Mouse (Mus musculus) myocyte (in vitro differentiated cells): ENCODE data around the gene Ptprt. TPM values are rescaled to one million over a fixed set of nuclear protein-coding genes. Genes with fewer than 3 reads are reported as not detected.

Source experiments
- H3K27me3 ChIP-seq: one replicate; pipeline ENCODE4 v1.6.1; 2011; ENCODE audit not compliant: control insufficient read depth, insufficient read depth, insufficient read length
- H3K36me3 ChIP-seq: one replicate; pipeline ENCODE4 v1.6.1; 2011; ENCODE audit not compliant: control insufficient read depth, insufficient read depth
- H3K4me2 ChIP-seq: one replicate; pipeline ENCODE4 v1.6.1; 2011; ENCODE audit warnings: low read depth, control low read depth
- H3K4me3 ChIP-seq: one replicate; pipeline ENCODE4 v1.5.1; 2011; ENCODE audit warnings: mild to moderate bottlenecking, control low read depth, moderate library complexity
- H3K79me2 ChIP-seq: one replicate; pipeline ENCODE4 v1.6.1; 2011; ENCODE audit not compliant: control insufficient read depth, insufficient read depth
- H3ac ChIP-seq: one replicate; pipeline ENCODE4 v1.6.1; 2011; ENCODE audit not compliant: control insufficient read depth, insufficient read length
- CEBPB ChIP-seq: IDR thresholded peaks from 2 replicates; pipeline ENCODE4 v1.6.1; 2011; ENCODE audit warnings: mild to moderate bottlenecking, moderate library complexity; ENCODE audit not compliant: poor library complexity, insufficient read depth, severe bottlenecking
- E2F4 ChIP-seq: IDR thresholded peaks from one replicate; pipeline ENCODE4 v1.6.1; 2011; ENCODE audit warnings: mild to moderate bottlenecking, control low read depth, moderate library complexity; ENCODE audit not compliant: insufficient read depth
- MAX ChIP-seq: IDR thresholded peaks from one replicate; pipeline ENCODE4 v1.6.1; 2011; ENCODE audit warnings: low read depth, mild to moderate bottlenecking, control low read depth
- MYOD1 ChIP-seq, 3 experiments: IDR thresholded peaks; one replicate each; pipeline ENCODE4 v1.6.1; 2011; ENCODE audit warnings: control low read depth in 2 of 3, low read depth in 2 of 3, mild to moderate bottlenecking in 2 of 3, moderate library complexity in 1 of 3; ENCODE audit not compliant: insufficient read length in 2 of 3, control insufficient read depth in 1 of 3
- MYOG ChIP-seq, 3 experiments: IDR thresholded peaks; one replicate each; pipeline ENCODE4 v1.6.1; 2011; ENCODE audit warnings: control low read depth in 2 of 3, low read depth in 2 of 3, mild to moderate bottlenecking in 2 of 3; ENCODE audit not compliant: insufficient read length in 2 of 3, control insufficient read depth in 1 of 3, insufficient read depth in 1 of 3
- POLR2A ChIP-seq: IDR thresholded peaks from one replicate; pipeline ENCODE4 v1.6.1; 2011; ENCODE audit warnings: low read depth, mild to moderate bottlenecking, control low read depth, moderate library complexity; ENCODE audit not compliant: insufficient read length
- POLR2AphosphoS2 ChIP-seq: IDR thresholded peaks from one replicate; pipeline ENCODE4 v1.6.1; 2011; ENCODE audit warnings: low read depth, control low read depth; ENCODE audit not compliant: insufficient read length
- REST ChIP-seq: IDR thresholded peaks from one replicate; pipeline ENCODE4 v1.6.1; 2011; ENCODE audit warnings: mild to moderate bottlenecking, control low read depth, moderate library complexity; ENCODE audit not compliant: insufficient read depth, insufficient read length
- SRF ChIP-seq: IDR thresholded peaks from one replicate; pipeline ENCODE4 v1.6.1; 2011; ENCODE audit warnings: low read depth; ENCODE audit not compliant: control insufficient read depth, insufficient read length
- TCF12 ChIP-seq: IDR thresholded peaks from one replicate; pipeline ENCODE4 v1.6.1; 2011; ENCODE audit warnings: mild to moderate bottlenecking, control low read depth; ENCODE audit not compliant: poor library complexity, insufficient read depth, severe bottlenecking
- TCF3 ChIP-seq: IDR thresholded peaks from one replicate; pipeline ENCODE4 v1.6.1; 2011; ENCODE audit warnings: low read depth, control low read depth; ENCODE audit not compliant: insufficient read length
- USF1 ChIP-seq: IDR thresholded peaks from one replicate; pipeline ENCODE4 v1.6.1; 2011; ENCODE audit warnings: low read depth, mild to moderate bottlenecking, control low read depth, moderate library complexity
- polyA plus RNA-seq: library from polyadenylated mRNA; unstranded; fragments of >200 nt; fragmentation: generic; extraction: Trizol; gene quantifications from one replicate; pipeline ENCODE4 v1.2.1, GENCODE M21; 2012; ENCODE audit warnings: missing spikeins

Gene Ptprt
- polyA plus RNA-seq, 1 experiment: 0.08 TPM

DNA sequence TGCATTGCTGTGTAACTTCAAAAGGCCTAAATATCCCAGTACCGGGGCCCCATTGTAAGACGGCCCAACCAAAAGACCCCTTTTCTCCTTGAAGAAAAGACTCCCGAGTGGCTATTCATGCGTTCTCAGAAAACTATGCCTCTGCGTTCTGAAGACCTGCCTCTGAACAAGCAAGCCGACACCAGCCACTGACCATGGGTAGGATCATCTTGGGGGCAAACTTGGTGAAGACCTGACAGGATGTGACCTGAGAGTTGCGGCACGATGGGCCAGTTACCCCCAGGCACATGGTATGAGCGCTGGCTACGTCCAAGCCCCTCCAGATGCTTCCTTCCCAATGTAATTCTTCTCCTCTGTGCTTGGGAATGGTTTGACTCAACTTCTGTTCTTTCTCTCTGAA is 153.3 kb downstream of the Ptprt start:
- Histone ChIP-seq H3K4me2 (no peak overlapping the region), H3K79me2 (no peaks in the 10 kb centered on the region), H3ac (no peak overlapping the region), H3K4me3 (no peak overlapping the region), H3K27me3 (no peaks in the 10 kb centered on the region), H3K36me3 (no peaks in the 10 kb centered on the region)
- no peak for TF ChIP-seq USF1
- TF ChIP-seq POLR2AphosphoS2: no peak
- TF ChIP-seq MYOD1 (IDR thresholded peaks at IDR 0.05; ENCODE audit: control insufficient read depth in 1 of 3, insufficient read length in 2 of 3, low read depth in 2 of 3): no peak
- no peak for TF ChIP-seq REST
- TF ChIP-seq SRF: no peak
- TF ChIP-seq E2F4: no peak
- no peak for TF ChIP-seq MYOG (IDR thresholded peaks at IDR 0.05; ENCODE audit: control insufficient read depth in 1 of 3, insufficient read depth in 1 of 3, insufficient read length in 2 of 3, low read depth in 2 of 3)
- TF ChIP-seq MAX: no peak
- no peak for TF ChIP-seq TCF12
- no peak for TF ChIP-seq TCF3
- no peak for TF ChIP-seq CEBPB
- no peak for TF ChIP-seq POLR2A

GRCm38 (mm10) chr2:162504850-162505249 is 156.1 kb downstream of the Ptprt start:
- Histone ChIP-seq H3K27me3 (no peaks in the 10 kb centered on the region), H3K36me3 (no peaks in the 10 kb centered on the region), H3ac (no peak overlapping the region), H3K4me3 (no peak overlapping the region), H3K4me2 (no peak overlapping the region), H3K79me2 (no peaks in the 10 kb centered on the region)
- TF ChIP-seq POLR2A: no peak
- no peak for TF ChIP-seq TCF12
- no peak for TF ChIP-seq MYOG (IDR thresholded peaks at IDR 0.05; ENCODE audit: control insufficient read depth in 1 of 3, insufficient read depth in 1 of 3, insufficient read length in 2 of 3, low read depth in 2 of 3)
- TF ChIP-seq SRF: no peak
- TF ChIP-seq TCF3: no peak
- no peak for TF ChIP-seq E2F4

DNA sequence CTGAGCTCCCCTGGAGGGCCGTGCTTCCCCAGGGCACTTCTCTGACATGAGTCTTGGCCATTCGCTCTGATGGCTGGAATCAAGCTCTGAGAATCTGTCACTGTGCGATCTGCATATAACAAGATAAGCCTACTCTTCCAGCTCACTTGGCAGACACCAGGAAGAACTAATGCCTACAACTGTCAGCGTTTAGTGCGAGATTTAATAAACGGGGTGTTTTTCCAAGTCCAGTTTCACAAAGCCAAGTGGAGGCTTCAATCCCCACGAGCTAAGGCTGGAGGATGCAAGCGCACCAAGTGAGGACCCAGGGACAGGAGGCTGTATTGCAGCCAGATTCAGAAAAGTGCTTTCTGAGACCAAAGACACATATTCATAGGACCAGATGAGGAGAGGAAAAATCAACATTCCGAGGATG is 161.4 kb downstream of the Ptprt start:
- Histone ChIP-seq H3K27me3 (no peaks in the 10 kb centered on the region), H3K79me2 (no peaks in the 10 kb centered on the region), H3K36me3 (no peaks in the 10 kb centered on the region), H3K4me2 (no peak overlapping the region), H3ac (no peak overlapping the region), H3K4me3 (no peak overlapping the region)
- TF ChIP-seq E2F4 (no peak), TCF3 (no peak), MYOD1 (IDR thresholded peaks at IDR 0.05; ENCODE audit: control insufficient read depth in 1 of 3, insufficient read length in 2 of 3, low read depth in 2 of 3) (no peak)

GRCm38 (mm10) chr2:162498191-162498590 is 162.8 kb downstream of the Ptprt start:
- no peaks in the 10 kb centered on the region for H3K36me3 ChIP-seq
- no peak overlapping the region for H3K4me2 ChIP-seq
- no peaks in the 10 kb centered on the region for H3K27me3 ChIP-seq
- no peak overlapping the region for H3ac ChIP-seq
- no peak overlapping the region for H3K4me3 ChIP-seq
- no peak for TF ChIP-seq REST
- TF ChIP-seq TCF3: no peak
- TF ChIP-seq TCF12: no peak
- no peak for TF ChIP-seq SRF
- TF ChIP-seq USF1: no peak
- TF ChIP-seq MAX: no peak
- no peaks in the 10 kb centered on the region for H3K79me2 ChIP-seq

DNA sequence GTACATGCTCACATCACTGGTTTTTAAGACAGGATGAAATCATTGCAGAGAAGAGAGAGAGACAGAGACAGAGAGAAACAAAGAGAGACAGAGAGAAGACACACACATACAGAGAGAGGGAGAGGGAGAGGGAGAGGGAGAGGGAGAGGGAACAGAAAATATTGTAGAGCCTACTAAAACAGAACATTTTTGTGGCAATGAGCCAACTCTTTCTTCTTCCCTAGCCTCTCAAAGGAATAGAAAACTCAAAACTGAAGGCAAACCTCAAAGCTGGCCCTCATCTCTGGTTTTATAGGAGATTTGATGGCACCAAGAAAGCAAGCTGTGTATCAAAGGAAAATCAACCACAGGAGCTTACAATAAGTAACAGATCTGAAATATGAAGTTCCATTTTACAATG is 176.9 kb downstream of the Ptprt start:
- Histone ChIP-seq H3K79me2 (no peaks in the 10 kb centered on the region), H3K36me3 (no peaks in the 10 kb centered on the region), H3K4me2 (no peak overlapping the region), H3K4me3 (no peak overlapping the region), H3ac (no peak overlapping the region), H3K27me3 (no peaks in the 10 kb centered on the region)
- TF ChIP-seq MYOG (IDR thresholded peaks at IDR 0.05; ENCODE audit: control insufficient read depth in 1 of 3, insufficient read depth in 1 of 3, insufficient read length in 2 of 3, low read depth in 2 of 3) (no peak), POLR2AphosphoS2 (no peak), USF1 (no peak), TCF12 (no peak), CEBPB (no peak), E2F4 (no peak), MYOD1 (IDR thresholded peaks at IDR 0.05; ENCODE audit: control insufficient read depth in 1 of 3, insufficient read length in 2 of 3, low read depth in 2 of 3) (no peak), SRF (no peak)

DNA sequence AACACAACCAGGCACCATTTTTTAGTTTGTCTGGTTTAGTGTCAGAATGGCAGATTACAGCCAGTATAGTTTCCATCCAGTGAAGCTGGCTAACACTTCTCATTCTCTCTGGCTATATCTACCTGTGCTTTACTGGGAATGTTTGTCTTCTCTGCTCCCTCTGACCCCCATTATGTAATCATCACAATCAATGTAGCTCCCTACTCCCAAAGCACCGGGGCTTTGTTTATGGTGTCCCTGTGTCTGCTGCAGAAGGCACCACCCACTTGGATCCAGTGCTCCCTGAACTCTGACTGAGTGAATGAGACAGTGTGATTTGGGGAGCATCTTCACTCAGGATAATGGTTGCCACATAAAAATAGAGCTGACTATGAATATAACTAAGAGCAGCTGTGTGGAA is 217.8 kb downstream of the Ptprt start:
- Histone ChIP-seq H3K36me3 (no peaks in the 10 kb centered on the region), H3K4me3 (no peak overlapping the region), H3K4me2 (no peak overlapping the region), H3K27me3 (no peaks in the 10 kb centered on the region), H3ac (no peak overlapping the region), H3K79me2 (no peaks in the 10 kb centered on the region)
- no peak for TF ChIP-seq MYOG (IDR thresholded peaks at IDR 0.05; ENCODE audit: control insufficient read depth in 1 of 3, insufficient read depth in 1 of 3, insufficient read length in 2 of 3, low read depth in 2 of 3)
- no peak for TF ChIP-seq MYOD1 (IDR thresholded peaks at IDR 0.05; ENCODE audit: control insufficient read depth in 1 of 3, insufficient read length in 2 of 3, low read depth in 2 of 3)
- no peak for TF ChIP-seq SRF
- TF ChIP-seq REST: no peak
- no peak for TF ChIP-seq TCF12
- no peak for TF ChIP-seq POLR2AphosphoS2
- no peak for TF ChIP-seq USF1
- TF ChIP-seq CEBPB: no peak
- TF ChIP-seq E2F4: no peak
- TF ChIP-seq MAX: no peak
- no peak for TF ChIP-seq TCF3
